In the genomic region with DNA sequence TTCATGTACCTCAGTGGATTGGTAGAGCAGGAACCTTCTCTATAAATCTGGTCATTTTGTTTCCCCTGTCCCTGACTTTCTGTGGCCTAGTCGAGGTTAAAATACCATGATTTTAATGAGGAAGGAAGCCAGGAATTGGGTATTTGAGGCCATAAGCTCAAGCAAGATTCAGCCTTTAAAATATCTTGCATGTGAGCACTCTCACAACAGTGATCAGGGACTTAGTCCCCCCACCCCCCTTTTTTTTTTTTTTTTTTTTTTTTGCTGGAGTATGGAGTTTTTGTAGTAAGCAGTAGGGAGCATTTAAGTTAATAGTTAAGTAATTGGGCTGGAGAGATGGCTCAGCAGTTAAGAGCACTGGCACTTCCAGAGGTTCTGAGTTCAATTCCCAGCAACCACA, we compare ENCODE assay signal across 26 mouse cellular contexts. TPM values are rescaled to one million over a fixed set of nuclear protein-coding genes. Genes with fewer than 3 reads are reported as not detected.
DNase-seq lines count a peak whose midpoint lies in the region; ATAC-seq and TF ChIP-seq lines count a peak whose summit lies in the region.
"Had no signal": no experiment of that assay in that cellular context is flagged by ENCODE, and none has a peak within 500 bp of the region (broad histone marks: within the 10 kb centered on the region; RNA-seq: fewer than 3 reads in every experiment).

No protein-coding gene starts in this region.

- H3K36me3 ChIP-seq in MEL (ENCODE audit: control insufficient read depth in 1 of 2, insufficient read depth in 2 of 2, low read length in 2 of 2) = peaks cover 0 to 26% of the 10 kb centered on the region in 2 experiments; a peak in 2 of 4 replicates
- no peaks in the 10 kb centered on the region for H3K36me3 ChIP-seq in liver, embryonic 16.5 days (ENCODE audit: control insufficient read depth, insufficient read depth)
- H3K36me3 ChIP-seq: lung, embryonic 15.5 days; midbrain, embryonic 10.5 days had no signal

- ATAC-seq in liver, embryonic 16.5 days (ENCODE audit: low read depth) = no peak
- ATAC-seq: CD4-positive, CD25-positive, alpha-beta regulatory T cell, adult 4 months; forebrain, embryonic 13.5 days; hindbrain, postnatal 0 days; intestine, embryonic 16.5 days had no signal

- DNase-seq in gastrocnemius, adult 2 months = no peak
- no peak for DNase-seq in gastrocnemius, adult 18-20 months (ENCODE audit: low spot score)
- DNase-seq in A20 (ENCODE audit: low read depth, low spot score) = peak; percentile 13
- DNase-seq in MEL (ENCODE audit: low read depth, low spot score) = no peak
- DNase-seq in Muller cell, postnatal 12 days (ENCODE audit: inconsistent ontology term) = no peak
- DNase-seq in adrenal gland, postnatal 14 days = no peak
- no peak for DNase-seq in cerebellum, postnatal 36 days
- DNase-seq: adrenal gland, postnatal 25 days; cerebellum, adult 11 months; cerebellum, adult 9-11 months; right cerebral cortex, postnatal 14 days had no signal

- peaks cover 33% of the 10 kb centered on the region for H3K79me2 ChIP-seq in MEL (ENCODE audit: control insufficient read depth, insufficient read depth, low read length, poor library complexity)

- H3K27ac ChIP-seq in gastrocnemius, adult 2 months = peak overlapping the region; percentile 99
- no peak overlapping the region for H3K27ac ChIP-seq in MEL (ENCODE audit: control insufficient read depth, low read depth, low read length)
- peak overlapping the region; percentile 53; the same call in 1 of the 2 replicates for H3K27ac ChIP-seq in liver, embryonic 16.5 days (ENCODE audit: low read length)

- WGBS in liver, embryonic 16.5 days (ENCODE audit: insufficient replicate concordance) = 21% methylated on average over 1 of the region's 1 CpGs

- peaks cover 11 to 20% of the 10 kb centered on the region in 2 experiments for H3K4me1 ChIP-seq in MEL (ENCODE audit: control insufficient read depth in 1 of 2, insufficient read depth in 2 of 2, low read length in 2 of 2)
- peaks cover 20% of the 10 kb centered on the region for H3K4me1 ChIP-seq in liver, embryonic 16.5 days (ENCODE audit: control insufficient read depth, low read depth, low read length)

- TF ChIP-seq RAD21 in MEL (IDR thresholded peaks at IDR 0.05; ENCODE audit: low read depth, low read length) = no peak

- no peak overlapping the region for H3K4me3 ChIP-seq in gastrocnemius, adult 2 months
- peak overlapping the region in 1 of 2 experiments; percentile 76; a peak in 2 of 4 replicates for H3K4me3 ChIP-seq in MEL (ENCODE audit: control insufficient read depth in 1 of 2, insufficient read depth in 1 of 2, low read depth in 2 of 2, low read length in 2 of 2)
- H3K4me3 ChIP-seq in liver, embryonic 16.5 days (ENCODE audit: low read depth, low read length) = no peak overlapping the region

- intact Hi-C loops in gastrocnemius, adult 2 months (cut with DNase I) = no loop called here

- no peaks in the 10 kb centered on the region for H3K27me3 ChIP-seq in MEL (ENCODE audit: control insufficient read depth in 1 of 2, insufficient read depth in 2 of 2, low read length in 2 of 2)
- H3K27me3 ChIP-seq in liver, embryonic 16.5 days (ENCODE audit: control insufficient read depth, insufficient read depth, low read depth, low read length) = no peaks in the 10 kb centered on the region
- H3K27me3 ChIP-seq: forebrain, embryonic 13.5 days; lung, embryonic 15.5 days had no signal

- TF ChIP-seq POLR2A in MEL (IDR thresholded peaks at IDR 0.05; ENCODE audit: control insufficient read depth in 1 of 2, insufficient read depth in 1 of 2, low read depth in 1 of 2, low read length in 2 of 2, poor library complexity in 1 of 2) = no peak

- TF ChIP-seq EP300 in MEL (IDR thresholded peaks at IDR 0.05; ENCODE audit: low read depth in 1 of 2, low read length in 2 of 2) = no peak

- H3K9ac ChIP-seq in MEL (ENCODE audit: control insufficient read depth, low read depth, low read length, poor library complexity, severe bottlenecking) = peak overlapping the region; percentile 39
- H3K9ac ChIP-seq in liver, embryonic 16.5 days (ENCODE audit: low read depth, low read length) = no peak overlapping the region
- H3K9ac ChIP-seq: lung, embryonic 15.5 days had no signal

- H3K9me3 ChIP-seq in MEL (replicated peaks; ENCODE audit: insufficient read depth, low read length) = no peaks in the 10 kb centered on the region
- H3K9me3 ChIP-seq in liver, embryonic 16.5 days (replicated peaks; ENCODE audit: control insufficient read depth, low read length) = no peaks in the 10 kb centered on the region
- H3K9me3 ChIP-seq: forebrain, embryonic 13.5 days; lung, embryonic 15.5 days; midbrain, embryonic 10.5 days had no signal

- H3K4me2 ChIP-seq in liver, embryonic 16.5 days (ENCODE audit: low read depth, low read length) = peak overlapping the region; percentile 83; the same call in 1 of the 2 replicates

- no peak for TF ChIP-seq CTCF in gastrocnemius, adult 2 months (IDR thresholded peaks at IDR 0.05)
- no peak for TF ChIP-seq CTCF in MEL (IDR thresholded peaks at IDR 0.05 in 2 of 3, conservative IDR thresholded peaks at IDR 0.05 in 1 of 3; ENCODE audit: control insufficient read depth in 1 of 3, insufficient read depth in 1 of 3, low read depth in 2 of 3, low read length in 3 of 3, poor library complexity in 1 of 3, severe bottlenecking in 1 of 3)

TF ChIP-seq in MEL, 35 proteins besides CTCF, POLR2A, EP300 and RAD21:
- TF ChIP-seq TCF12 (IDR thresholded peaks at IDR 0.05; ENCODE audit: low read depth, low read length) (no peak), ZNF384 (IDR thresholded peaks at IDR 0.05; ENCODE audit: low read depth, low read length) (0 out of 2 replicates have a peak, but pooled peaks have one; percentile 56), MXI1 (IDR thresholded peaks at IDR 0.05; ENCODE audit: low read depth, low read length) (no peak)

RNA-seq across cellular contexts. Expression of a gene that starts 1.9 kb away (rescaled TPM):
- 10 to 100 TPM; 55.9 to 64.1 TPM for total RNA-seq in gastrocnemius, adult 2 months (2021)
- 10 to 100 TPM; 65.3 to 67.3 TPM for total RNA-seq in gastrocnemius, adult 18-20 months (2021)
- 25.6 and 27.8 TPM in 2 replicates for total RNA-seq in MEL (2012; rRNA removed)
- 100 to 1,000 TPM in 1 of 2 experiments, 10 to 100 TPM in 1; 37.6 to 304 TPM for polyA plus RNA-seq in MEL (2012; ENCODE audit: insufficient read depth in 1 of 2, insufficient read length in 2 of 2, low read depth in 1 of 2, low replicate concordance in 2 of 2, missing spikeins in 1 of 2)
- 4.0 and 4.1 TPM in 2 replicates for polyA plus RNA-seq in liver, embryonic 16.5 days (2015; fragmentation: Nextera tagmentation; extraction: Ambion mirVana)
- 33.8 and 36.5 TPM in 2 replicates for total RNA-seq in adrenal gland, postnatal 14 days (2021)

RNA-seq across cellular contexts. Expression of a gene that starts 15.3 kb away (rescaled TPM):
- 10 to 100 TPM; 31.1 to 42.3 TPM for total RNA-seq in gastrocnemius, adult 2 months (2021)
- 10 to 100 TPM; 35.4 to 35.6 TPM for total RNA-seq in gastrocnemius, adult 18-20 months (2021)
- total RNA-seq in MEL (2012; rRNA removed) = 19.5 and 23.1 TPM in 2 replicates
- 10 to 100 TPM in 1 of 2 experiments, not detected in 1; 22.1 TPM for polyA plus RNA-seq in MEL (2012; ENCODE audit: insufficient read depth in 1 of 2, insufficient read length in 2 of 2, low read depth in 1 of 2, low replicate concordance in 2 of 2, missing spikeins in 1 of 2)
- 45.0 and 47.9 TPM in 2 replicates for polyA plus RNA-seq in liver, embryonic 16.5 days (2015; fragmentation: Nextera tagmentation; extraction: Ambion mirVana)
- total RNA-seq in adrenal gland, postnatal 14 days (2021) = 106 and 108 TPM in 2 replicates

RNA-seq across cellular contexts. Expression of a gene that starts 17.1 kb away (rescaled TPM):
- total RNA-seq in gastrocnemius, adult 2 months (2021) = 1 to 10 TPM; 4.3 to 5.0 TPM
- 1 to 10 TPM; 4.8 to 6.6 TPM for total RNA-seq in gastrocnemius, adult 18-20 months (2021)
- 17.8 and 20.7 TPM in 2 replicates for total RNA-seq in MEL (2012; rRNA removed)
- 10 to 100 TPM in 1 of 2 experiments, not detected in 1; 39.7 TPM for polyA plus RNA-seq in MEL (2012; ENCODE audit: insufficient read depth in 1 of 2, insufficient read length in 2 of 2, low read depth in 1 of 2, low replicate concordance in 2 of 2, missing spikeins in 1 of 2)
- polyA plus RNA-seq in liver, embryonic 16.5 days (2015; fragmentation: Nextera tagmentation; extraction: Ambion mirVana) = 14.6 and 14.7 TPM in 2 replicates
- 26.2 and 27.3 TPM in 2 replicates for total RNA-seq in adrenal gland, postnatal 14 days (2021)

RNA-seq across cellular contexts. Expression of a gene that starts 33.1 kb away (rescaled TPM):
- under 1 TPM; 0.13 to 0.14 TPM for total RNA-seq in gastrocnemius, adult 2 months (2021)
- total RNA-seq in gastrocnemius, adult 18-20 months (2021) = under 1 TPM; 0.09 to 0.38 TPM
- total RNA-seq in MEL (2012; rRNA removed) = 3.8 and 4.3 TPM in 2 replicates
- polyA plus RNA-seq in MEL (2012; ENCODE audit: insufficient read depth in 1 of 2, insufficient read length in 2 of 2, low read depth in 1 of 2, low replicate concordance in 2 of 2, missing spikeins in 1 of 2) = 10 to 100 TPM in 1 of 2 experiments, not detected in 1; 12.9 TPM
- 3.3 and 4.5 TPM in 2 replicates for polyA plus RNA-seq in liver, embryonic 16.5 days (2015; fragmentation: Nextera tagmentation; extraction: Ambion mirVana)
- total RNA-seq in adrenal gland, postnatal 14 days (2021) = 2.0 and 10.6 TPM in 2 replicates

RNA-seq across cellular contexts. Expression of a gene that starts 41.2 kb away (rescaled TPM):
- total RNA-seq in gastrocnemius, adult 2 months (2021) = not detected
- not detected for total RNA-seq in gastrocnemius, adult 18-20 months (2021)
- total RNA-seq in MEL (2012; rRNA removed) = not detected in 2 replicates
- not detected for polyA plus RNA-seq in MEL (2012; ENCODE audit: insufficient read depth in 1 of 2, insufficient read length in 2 of 2, low read depth in 1 of 2, low replicate concordance in 2 of 2, missing spikeins in 1 of 2)
- polyA plus RNA-seq in liver, embryonic 16.5 days (2015; fragmentation: Nextera tagmentation; extraction: Ambion mirVana) = not detected in 2 replicates
- 0.19 TPM in 1 of 2 replicates, not detected in the other for total RNA-seq in adrenal gland, postnatal 14 days (2021)
- total RNA-seq: adrenal gland, postnatal 25 days; gastrocnemius, adult 8-10 months; hindbrain, postnatal 0 days; layer of hippocampus, postnatal 10 days; left cerebral cortex, adult 2 months; left cerebral cortex, postnatal 36 days had no signal
- polyA plus RNA-seq: CD4-positive, CD25-positive, alpha-beta regulatory T cell, adult 4 months; embryonic facial prominence, embryonic 11.5 days; forebrain, embryonic 13.5 days; hindbrain, embryonic 11.5 days; hindbrain, postnatal 0 days; kidney, embryonic 14.5 days; lung, embryonic 15.5 days; midbrain, embryonic 10.5 days; neural tube, embryonic 11.5 days had no signal
